Comparison of ENCODE assay signal across 11 mouse cellular contexts in genomic region chr1:82832495-82833021, GRCm38 (mm10). TPM values are rescaled to one million over a fixed set of nuclear protein-coding genes. Genes with fewer than 3 reads are reported as not detected.
DNase-seq lines count a peak whose midpoint lies in the region; TF ChIP-seq lines count a peak whose summit lies in the region.
"Had no signal": no experiment of that assay in that cellular context is flagged by ENCODE, and none has a peak within 500 bp of the region (broad histone marks: within the 10 kb centered on the region; RNA-seq: fewer than 3 reads in every experiment).

No protein-coding gene starts in this region.

- no peaks in the 10 kb centered on the region for H3K36me3 ChIP-seq in spleen, adult 2 months (ENCODE audit: control insufficient read depth, insufficient read depth, low read length)
- no peaks in the 10 kb centered on the region for H3K36me3 ChIP-seq in macrophage (ENCODE audit: inconsistent target)
- H3K36me3 ChIP-seq: embryonic facial prominence, embryonic 13.5 days had no signal

- no peaks in the 10 kb centered on the region for H3K79me2 ChIP-seq in macrophage (ENCODE audit: inconsistent target)

- peak overlapping the region; percentile 82 for H3K27ac ChIP-seq in spleen, adult 2 months (ENCODE audit: insufficient read depth, low read length)
- peak overlapping the region; percentile 71 for H3K27ac ChIP-seq in macrophage
- H3K27ac ChIP-seq: embryonic facial prominence, embryonic 13.5 days had no signal

- 27% methylated on average over 11 of the region's 11 CpGs for WGBS in spleen, adult 2 months
- 89% methylated on average over 11 of the region's 11 CpGs for WGBS in macrophage (ENCODE audit: missing documents)

- H3K4me3 ChIP-seq in spleen, adult 2 months (ENCODE audit: extremely low read depth, insufficient read depth, insufficient read length): no peak overlapping the region
- H3K4me3 ChIP-seq in macrophage (ENCODE audit: inconsistent target): no peak overlapping the region
- H3K4me3 ChIP-seq: embryonic facial prominence, embryonic 13.5 days had no signal

- TF ChIP-seq POLR2A in spleen, adult 2 months (IDR thresholded peaks at IDR 0.05; ENCODE audit: low read depth, low read length): no peak

- TF ChIP-seq CTCF in spleen, adult 2 months (IDR thresholded peaks at IDR 0.05; ENCODE audit: extremely low read depth, insufficient read depth, insufficient read length, insufficient replicate concordance): no peak

- H3K27me3 ChIP-seq in spleen, adult 2 months (ENCODE audit: control insufficient read depth, insufficient read depth, low read length): no peaks in the 10 kb centered on the region
- H3K27me3 ChIP-seq: embryonic facial prominence, embryonic 13.5 days had no signal

- DNase-seq in spleen, adult 2 months (ENCODE audit: low read depth in 1 of 2, low spot score in 2 of 2): peak; percentile 26 to 69
- no peak for DNase-seq in spleen, adult 12 weeks (ENCODE audit: low spot score)
- peak; percentile 65 for DNase-seq in c-Kit-positive CD71-positive TER-119-positive erythroid progenitor cells, embryonic 14.5 days (ENCODE audit: low spot score)
- no peak for DNase-seq in yolk sac, embryonic 10.5 days (ENCODE audit: low spot score)
- DNase-seq in gastrocnemius, adult 18-20 months (ENCODE audit: low spot score): no peak
- no peak for DNase-seq in adrenal gland, postnatal 36 days
- DNase-seq: kidney, adult 18-20 months; lung, embryonic 14.5 days; right cerebral cortex, postnatal 14 days had no signal

- H3K4me1 ChIP-seq in spleen, adult 2 months (ENCODE audit: control insufficient read depth, insufficient read depth, insufficient read length): peaks cover 16% of the 10 kb centered on the region

RNA-seq across cellular contexts. Expression of gene Agfg1, which starts 6.7 kb away (rescaled TPM):
- 32.2 and 41.1 TPM in 2 replicates for polyA plus RNA-seq in spleen, adult 2 months (2012; rRNA removed)
- total RNA-seq in macrophage (2018; cell fraction: chromatin; rRNA removed): 100 to 1,000 TPM in 4 of 26 experiments, 10 to 100 TPM in 22; 35.8 to 142 (median 48.2) TPM
- total RNA-seq in macrophage (2018; cell fraction: cytosol; rRNA removed): 10 to 100 TPM; 30.0 to 75.1 (median 37.3) TPM
- 100 to 1,000 TPM in 1 of 26 experiments, 10 to 100 TPM in 25; 33.2 to 103 (median 46.5) TPM for total RNA-seq in macrophage (2018; cell fraction: nucleus; rRNA removed)
- polyA plus RNA-seq in macrophage (2018): 27.2 to 65.1 TPM (median 30.0 TPM) in 3 replicates
- 10 to 100 TPM; 20.4 to 23.4 TPM for total RNA-seq in gastrocnemius, adult 18-20 months (2021)
- 10 to 100 TPM; 52.5 to 60.5 TPM for total RNA-seq in adrenal gland, postnatal 36 days (2021)

Comparison
In these comparisons a context has a peak if more than half of its experiments do, and no peak if none do; other contexts are left out.
1. DNase-seq: peak in spleen, adult 2 months (2 of 2) and c-Kit-positive CD71-positive TER-119-positive erythroid progenitor cells, embryonic 14.5 days (single experiment); none in spleen, adult 12 weeks (single experiment), yolk sac, embryonic 10.5 days (single experiment), gastrocnemius, adult 18-20 months (single experiment) and adrenal gland, postnatal 36 days (0 of 2).